Mouse (Mus musculus) ES-Bruce4 (cell line): Measurements from ENCODE around the gene Pde4d. TPM values are rescaled to one million over a fixed set of nuclear protein-coding genes. Genes with fewer than 3 reads are reported as not detected.

Experiments used
- H3K27ac ChIP-seq: 2 replicates; pipeline ENCODE4 v1.5.1; 2012; ENCODE audit warnings: low read length, inconsistent platforms; ENCODE audit not compliant: insufficient read depth
- H3K27me3 ChIP-seq: 2 replicates; pipeline ENCODE4 v1.6.1; 2012; ENCODE audit warnings: mild to moderate bottlenecking, low read length, inconsistent platforms; ENCODE audit not compliant: control insufficient read depth, poor library complexity, insufficient read depth, severe bottlenecking
- H3K36me3 ChIP-seq: 2 replicates; pipeline ENCODE4 v1.6.1; 2012; ENCODE audit warnings: inconsistent platforms, mild to moderate bottlenecking, low read length, moderate library complexity; ENCODE audit not compliant: control insufficient read depth, poor library complexity, insufficient read depth, severe bottlenecking
- H3K4me1 ChIP-seq: one replicate; pipeline ENCODE4 v1.8.1; 2011; ENCODE audit warnings: low read length; ENCODE audit not compliant: control insufficient read depth, insufficient read depth
- H3K4me3 ChIP-seq: 2 replicates; pipeline ENCODE4 v1.5.1; 2011; ENCODE audit warnings: low read depth, mild to moderate bottlenecking, low read length
- H3K9ac ChIP-seq: 2 replicates; pipeline ENCODE4 v1.6.1; 2012; ENCODE audit warnings: low read depth, mild to moderate bottlenecking, inconsistent platforms; ENCODE audit not compliant: poor library complexity, severe bottlenecking
- H3K9me3 ChIP-seq: replicated peaks from 2 replicates; pipeline ENCODE4 v1.6.1; 2012; ENCODE audit warnings: mild to moderate bottlenecking, low read length, inconsistent platforms; ENCODE audit not compliant: control insufficient read depth, poor library complexity, insufficient read depth, severe bottlenecking
- CTCF ChIP-seq: IDR thresholded peaks from one replicate; pipeline ENCODE4 v1.8.1; 2011; ENCODE audit warnings: low read depth, low read length
- EP300 ChIP-seq: IDR thresholded peaks from 2 replicates; pipeline ENCODE4 v1.6.1; 2011; ENCODE audit warnings: low read depth, low read length; ENCODE audit not compliant: insufficient read depth
- POLR2A ChIP-seq: IDR thresholded peaks from one replicate; pipeline ENCODE4 v1.8.1; 2011; ENCODE audit warnings: low read length; ENCODE audit not compliant: insufficient read depth
- polyA plus RNA-seq: library from polyadenylated mRNA; stranded (reverse); fragments of >200 nt; gene quantifications from 2 replicates; pipeline ENCODE4 v1.2.4, GENCODE M21; 2011; ENCODE audit warnings: low read depth; ENCODE audit not compliant: missing spikeins, insufficient read depth, insufficient read length

The Pde4d gene
- polyA plus RNA-seq, 1 experiment = 5.0 TPM

- Histone ChIP-seq H3K36me3 (no peaks in the 10 kb centered on the region), H3K4me3 (peak overlapping the region; percentile 27; the same call in 1 of the 2 replicates), H3K27me3 (no peaks in the 10 kb centered on the region), H3K4me1 (no peaks in the 10 kb centered on the region), H3K9ac (0 out of 2 replicates have a peak overlapping the region, but pooled peaks have one; percentile 8), H3K27ac (no peak overlapping the region), H3K9me3 (no peaks in the 10 kb centered on the region)
- 0 out of 2 replicates have a peak, but pooled peaks have one; percentile 38 for TF ChIP-seq EP300
- TF ChIP-seq CTCF = no peak
- no peak for TF ChIP-seq POLR2A
Measured at GRCm38 (mm10) chr13:109822413-109823298, 1372.9 kb downstream of the Pde4d start.

- TF ChIP-seq CTCF (no peak), EP300 (no peak), POLR2A (no peak)
- Histone ChIP-seq H3K9me3 (no peaks in the 10 kb centered on the region), H3K4me3 (no peak overlapping the region), H3K9ac (no peak overlapping the region), H3K27ac (no peak overlapping the region), H3K27me3 (no peaks in the 10 kb centered on the region), H3K4me1 (no peaks in the 10 kb centered on the region), H3K36me3 (no peaks in the 10 kb centered on the region)
Measured at GRCm38 (mm10) chr13:109823307-109824031, 1373.7 kb downstream of the Pde4d start.

- H3K9me3 ChIP-seq = no peaks in the 10 kb centered on the region
- TF ChIP-seq CTCF (no peak), POLR2A (no peak), EP300 (no peak)
- H3K4me3 ChIP-seq = no peak overlapping the region
- H3K27me3 ChIP-seq = no peaks in the 10 kb centered on the region
- H3K27ac ChIP-seq = no peak overlapping the region
- H3K36me3 ChIP-seq = no peaks in the 10 kb centered on the region
- no peak overlapping the region for H3K9ac ChIP-seq
- no peaks in the 10 kb centered on the region for H3K4me1 ChIP-seq
Measured at GRCm38 (mm10) chr13:109825891-109826290, 1376.1 kb downstream of the Pde4d start.

- TF ChIP-seq POLR2A (no peak), CTCF (no peak), EP300 (no peak)
- no peaks in the 10 kb centered on the region for H3K4me1 ChIP-seq
- no peaks in the 10 kb centered on the region for H3K36me3 ChIP-seq
- H3K9ac ChIP-seq = no peak overlapping the region
- no peaks in the 10 kb centered on the region for H3K27me3 ChIP-seq
- no peak overlapping the region for H3K4me3 ChIP-seq
- H3K9me3 ChIP-seq = no peaks in the 10 kb centered on the region
- H3K27ac ChIP-seq = no peak overlapping the region
Measured at GRCm38 (mm10) chr13:109827341-109827740, 1377.6 kb downstream of the Pde4d start.

GRCm38 (mm10) chr13:109827909-109828308 lies 1378.2 kb downstream of the Pde4d start:
- TF ChIP-seq EP300 (no peak), CTCF (no peak), POLR2A (no peak)
- H3K9ac ChIP-seq = no peak overlapping the region; the same call in 1 of the 2 replicates
- H3K9me3 ChIP-seq = no peaks in the 10 kb centered on the region
- no peaks in the 10 kb centered on the region for H3K36me3 ChIP-seq
- H3K4me1 ChIP-seq = no peaks in the 10 kb centered on the region
- H3K27ac ChIP-seq = no peak overlapping the region; the same call in 1 of the 2 replicates
- H3K27me3 ChIP-seq = no peaks in the 10 kb centered on the region
- no peak overlapping the region for H3K4me3 ChIP-seq

- H3K27ac ChIP-seq = 0 out of 2 replicates have a peak overlapping the region, but pooled peaks have one; percentile 9
Measured at GRCm38 (mm10) chr13:109829444-109829843, 1379.7 kb downstream of the Pde4d start.

More at GRCm38 (mm10) chr13:109829444-109829843, 1379.7 kb downstream of the Pde4d start:
- H3K4me1 ChIP-seq = no peaks in the 10 kb centered on the region
- no peaks in the 10 kb centered on the region for H3K36me3 ChIP-seq
- no peak overlapping the region for H3K4me3 ChIP-seq
- H3K9ac ChIP-seq = no peak overlapping the region
- H3K27me3 ChIP-seq = no peaks in the 10 kb centered on the region
- no peak for TF ChIP-seq CTCF
- no peak for TF ChIP-seq POLR2A
- no peak for TF ChIP-seq EP300
- H3K9me3 ChIP-seq = no peaks in the 10 kb centered on the region
